In genomic region chr5:24779881-24780512, GRCm38 (mm10) we compare ENCODE assay signal across 8 mouse cellular contexts. TPM values are rescaled to one million over a fixed set of nuclear protein-coding genes. Genes with fewer than 3 reads are reported as not detected.
A peak's percentile ranks its signal among the peaks of the same experiment; 100 is the strongest.
DNase-seq lines count a peak whose midpoint lies in the region.

No protein-coding gene starts in this region.

- peak; percentile 29 for DNase-seq in gastrocnemius, adult 18-20 months (ENCODE audit: low spot score)
- DNase-seq in gastrocnemius, postnatal 25 days, result no peak
- peak; percentile 78 for DNase-seq in CD4-positive, CD25-positive, alpha-beta regulatory T cell, adult 2 months (ENCODE audit: low read depth, low spot score)
- peak; percentile 33 for DNase-seq in cerebellum, adult 11 months
- DNase-seq in forelimb bud, embryonic 11.5 days (ENCODE audit: low read depth, low spot score), result peak; percentile 54
- peak; percentile 19 to 29 for DNase-seq in kidney, postnatal 4 days
- peak; percentile 25 for DNase-seq in skeletal muscle tissue, adult 2 months (ENCODE audit: low read depth, low spot score)
- no peak for DNase-seq in ovary, adult 18-20 months (ENCODE audit: low spot score)

RNA-seq across cellular contexts. Expression of gene Crygn, which starts 22.2 kb away (rescaled TPM):
- total RNA-seq in gastrocnemius, adult 18-20 months (2021), result not detected
- total RNA-seq in gastrocnemius, postnatal 25 days (2021), result not detected

RNA-seq across cellular contexts. Expression of gene Wdr86, which starts 49.5 kb away (rescaled TPM):
- not detected for total RNA-seq in gastrocnemius, adult 18-20 months (2021)
- total RNA-seq in gastrocnemius, postnatal 25 days (2021), result not detected

Comparison
In these comparisons a context has a peak if more than half of its experiments do, and no peak if none do; other contexts are left out.
1. DNase-seq: peak in gastrocnemius, adult 18-20 months (single experiment), CD4-positive, CD25-positive, alpha-beta regulatory T cell, adult 2 months (single experiment), cerebellum, adult 11 months (single experiment), forelimb bud, embryonic 11.5 days (single experiment), kidney, postnatal 4 days (2 of 2) and skeletal muscle tissue, adult 2 months (single experiment); none in gastrocnemius, postnatal 25 days (single experiment) and ovary, adult 18-20 months (single experiment).